Mouse (Mus musculus) liver (tissue): ENCODE measurements around the gene Sit1.
"Not testable (repeated sequence)": the region's sequence is repeated elsewhere in the genome, so short reads cannot be mapped to it uniquely, and the experiment has no call there.

Source experiments
- DNase-seq: peaks from one replicate; pipeline ENCODE4 v3.0.0-alpha.2; 2020; ENCODE audit warnings: mixed read lengths

The Sit1 gene

GRCm38 (mm10) chr4:43499407-43500333 lies 16.1 kb upstream of the Sit1 start, which contains the start of gene Arhgef39:
Gene Arhgef39 (minus strand): TSS chr4:43499695.
- peak; percentile 95 for DNase-seq

DNA sequence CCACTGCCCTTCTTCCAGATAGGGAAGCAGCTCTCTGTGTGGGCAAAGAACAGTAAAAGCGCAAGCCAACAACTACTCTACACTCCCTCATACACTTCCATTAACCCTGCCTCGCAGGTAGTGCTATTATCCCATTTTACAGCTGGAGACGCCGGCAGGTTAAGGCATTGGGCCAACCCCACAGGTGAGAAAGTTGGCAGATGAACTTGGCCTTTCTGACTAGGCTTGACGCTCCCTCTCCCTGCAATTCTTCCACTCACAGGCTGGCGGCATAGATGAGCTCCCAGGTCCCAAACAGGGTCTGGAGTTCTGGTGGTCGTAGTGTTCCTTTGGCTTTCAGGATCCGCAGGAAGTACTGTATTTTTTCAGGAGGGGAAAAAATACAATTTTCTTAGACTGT lies 15.4 kb upstream of the Sit1 start:
- peak; percentile 71 for DNase-seq

DNA sequence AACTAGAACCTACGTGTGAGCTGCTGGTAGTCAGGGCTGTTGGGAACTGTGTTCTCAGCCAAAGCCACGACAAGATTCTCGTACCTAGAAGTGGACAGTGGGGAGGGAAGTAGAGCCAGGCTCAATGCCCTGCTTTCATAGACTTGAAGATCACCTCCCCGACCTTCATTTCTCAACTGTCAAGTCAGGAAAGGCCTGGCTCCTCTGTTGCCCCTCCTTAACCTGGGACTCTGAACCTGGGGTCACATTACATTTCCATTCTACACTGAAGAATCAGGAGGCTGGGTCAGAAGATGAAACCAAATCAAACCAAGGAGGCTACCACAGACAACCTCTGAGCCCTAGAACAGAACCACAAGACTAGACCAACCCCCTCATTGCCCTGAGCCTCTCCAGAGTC lies 14.4 kb upstream of the Sit1 start:
- no peak for DNase-seq

GRCm38 (mm10) chr4:43497405-43497804 lies 13.9 kb upstream of the Sit1 start:
- DNase-seq = no peak

DNA sequence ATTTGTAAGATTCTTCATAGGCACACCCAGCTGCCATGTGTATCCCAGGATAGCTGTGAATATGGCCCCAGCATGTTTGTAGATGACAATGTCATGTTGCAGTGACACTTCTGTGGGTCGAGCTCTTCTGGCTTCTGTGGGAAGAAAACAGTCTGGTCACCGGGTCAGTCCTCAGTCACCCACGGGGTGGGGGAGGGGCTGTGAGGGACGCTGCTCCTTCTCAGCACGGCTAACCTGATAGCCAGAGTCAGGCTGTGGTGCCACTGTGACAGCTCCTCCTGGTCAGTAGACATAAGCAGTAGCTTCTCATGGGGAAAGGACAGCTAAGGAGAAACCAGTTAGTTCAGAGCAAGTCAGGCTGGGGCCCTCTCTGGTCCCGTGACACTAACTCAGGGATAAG lies 13.1 kb upstream of the Sit1 start:
- DNase-seq = no peak

DNA sequence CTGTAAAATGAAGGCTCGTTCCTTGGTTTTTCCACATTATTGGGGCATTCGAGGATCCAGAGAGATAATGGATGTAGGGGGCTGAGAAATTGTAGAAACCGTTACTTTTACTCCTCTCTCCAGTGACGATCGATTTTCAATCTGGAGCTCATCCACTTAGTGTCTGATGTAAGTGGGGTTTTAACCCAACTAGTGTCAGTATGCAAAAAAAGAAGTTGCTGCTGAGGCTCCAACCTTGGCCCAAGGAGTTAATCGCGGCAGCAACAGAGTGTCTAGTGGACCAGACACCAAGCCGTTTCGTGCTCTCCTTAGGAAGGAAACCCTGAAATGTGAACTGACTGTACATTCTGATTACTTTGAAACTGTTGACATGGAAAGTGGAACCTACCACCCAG lies 10.3 kb upstream of the Sit1 start:
- DNase-seq = no peak

GRCm38 (mm10) chr4:43493186-43493845 lies 9.8 kb upstream of the Sit1 start:
- DNase-seq = peak; percentile 98

DNA sequence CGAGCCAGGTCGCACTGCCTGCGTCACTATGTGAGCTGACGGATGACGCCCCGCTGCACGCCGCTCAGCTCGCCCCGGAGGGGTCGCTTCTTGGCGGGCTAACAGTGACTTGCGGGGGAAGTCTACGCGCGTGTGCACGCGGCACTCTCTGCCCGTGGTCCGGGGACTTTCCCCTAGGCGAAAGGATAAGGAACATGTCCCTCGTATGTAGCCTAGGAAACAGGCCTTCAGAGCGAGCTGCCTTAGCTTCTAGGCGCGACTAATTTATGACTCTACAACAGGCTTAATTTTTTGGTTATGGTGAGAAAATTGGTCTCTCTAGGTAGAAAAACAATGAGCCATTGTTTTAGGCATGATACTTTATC lies 9.3 kb upstream of the Sit1 start, which contains the start of gene Ccdc107:
Ccdc107 (plus strand) TSS at position 80 of the 365 bp plus-strand sequence.
- peak; percentile 95 for DNase-seq

GRCm38 (mm10) chr4:43492101-43492820 lies 8.7 kb upstream of the Sit1 start:
- DNase-seq = no peak

GRCm38 (mm10) chr4:43490801-43491200 lies 7.3 kb upstream of the Sit1 start:
- peak; percentile 32 for DNase-seq

DNA sequence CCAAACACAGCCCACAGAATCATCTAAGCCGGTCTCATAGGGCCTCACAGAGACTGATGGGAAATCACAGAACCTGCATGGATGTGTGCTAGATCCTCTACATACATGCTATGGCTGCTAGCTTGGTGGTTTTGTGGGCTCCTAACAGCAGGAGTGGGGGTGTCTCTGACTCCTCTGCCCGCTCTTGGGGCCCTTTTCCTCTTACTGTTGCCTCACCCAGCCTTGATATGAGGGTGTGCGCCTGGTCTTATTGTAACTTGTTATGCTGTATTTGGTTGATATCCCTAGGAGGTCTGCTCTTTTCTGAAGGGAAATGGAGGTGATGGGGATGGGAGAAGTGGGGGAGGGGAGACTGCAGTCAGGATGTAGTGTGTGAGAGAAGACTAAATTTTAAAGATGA lies 6.1 kb upstream of the Sit1 start:
- no peak for DNase-seq

DNA sequence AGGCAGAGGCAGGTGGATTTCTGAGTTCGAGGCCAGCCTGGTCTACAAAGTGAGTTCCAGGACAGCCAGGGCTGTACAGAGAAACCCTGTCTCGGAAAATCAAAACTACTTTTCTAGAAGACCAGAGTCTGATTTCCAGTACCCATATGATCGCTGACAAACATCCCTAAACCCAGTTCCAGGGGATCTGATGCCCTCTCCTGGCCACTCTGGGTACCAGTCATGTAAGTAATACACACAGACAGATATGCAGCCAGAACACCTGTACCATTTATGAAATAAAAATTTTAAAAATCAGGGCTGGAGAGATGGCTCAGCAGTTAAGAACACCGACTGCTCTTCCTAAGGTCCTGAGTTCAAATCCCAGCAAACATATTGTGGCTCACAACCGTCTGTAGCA lies 2.1 kb upstream of the Sit1 start:
- DNase-seq = not testable (repeated sequence)

- no peak for DNase-seq
These were observed 943 bp downstream of the Sit1 start for GRCm38 (mm10) chr4:43482591-43482990.

- DNase-seq = no peak
These were observed 1.6 kb downstream of the Sit1 start for GRCm38 (mm10) chr4:43481894-43482456.

DNA sequence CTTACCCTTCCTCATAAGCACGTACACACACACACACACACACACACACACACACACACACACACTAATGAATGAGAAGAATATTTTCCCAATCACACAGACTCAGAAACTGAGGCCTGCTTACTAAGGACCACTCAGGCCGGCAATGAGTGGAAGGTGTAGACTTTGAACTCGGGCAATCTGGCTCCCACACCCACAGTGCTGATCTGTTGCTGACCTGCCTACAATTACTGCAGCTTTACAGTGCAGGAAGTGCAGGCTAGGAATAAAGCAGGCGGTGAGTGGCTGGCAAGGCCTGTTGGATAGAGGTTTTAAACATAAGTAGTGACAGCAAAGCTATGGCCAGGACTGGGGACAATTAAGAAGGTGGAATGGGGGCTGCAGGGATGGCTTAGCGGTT lies 2.5 kb downstream of the Sit1 start:
- DNase-seq = no peak

DNA sequence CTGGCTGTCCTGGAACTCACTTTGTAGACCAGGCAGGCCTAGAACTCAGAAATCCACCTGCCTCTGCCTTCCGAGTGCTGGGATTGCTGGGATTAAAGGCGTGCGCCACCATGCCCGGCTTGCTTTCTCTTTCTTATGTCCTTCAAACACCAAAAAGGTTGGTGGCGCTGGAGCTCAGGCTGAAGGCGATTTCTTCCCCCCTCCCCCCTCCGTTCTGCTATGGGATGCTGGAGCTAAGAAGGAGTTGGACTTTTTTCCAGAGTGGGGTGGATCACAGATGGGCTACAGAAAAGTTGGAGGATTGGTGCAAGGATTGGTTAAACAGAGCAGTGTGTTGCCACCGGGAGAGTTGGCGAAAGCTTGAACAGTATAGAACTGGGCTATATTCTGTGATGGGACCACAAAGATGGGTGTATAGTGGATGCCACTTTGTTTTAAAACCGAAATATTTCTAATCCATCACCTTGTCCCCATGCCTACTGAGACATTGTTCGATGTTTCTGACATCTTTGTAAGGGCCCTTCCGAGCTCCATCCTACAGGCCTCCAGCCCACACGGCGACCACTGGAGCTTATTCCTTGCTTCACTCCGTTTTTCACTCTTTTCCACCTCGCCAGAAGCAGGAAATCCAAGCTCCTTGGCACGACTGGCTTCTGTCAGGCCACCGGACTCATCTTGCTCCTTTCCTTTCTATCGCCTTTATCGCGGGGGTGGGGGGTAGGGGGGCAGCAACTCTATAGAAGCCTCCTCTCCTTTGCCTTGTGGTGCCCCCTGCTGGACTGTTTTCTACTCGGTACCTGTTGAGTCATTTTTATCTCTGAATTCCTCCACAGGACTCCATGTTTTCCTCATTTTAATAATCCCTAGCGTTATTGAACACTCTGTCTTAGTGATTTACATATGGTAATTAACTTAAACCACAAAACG lies 4.4 kb downstream of the Sit1 start:
- peak; percentile 76 for DNase-seq

- no peak for DNase-seq
These were observed 5.0 kb downstream of the Sit1 start for GRCm38 (mm10) chr4:43478534-43478858.

DNA sequence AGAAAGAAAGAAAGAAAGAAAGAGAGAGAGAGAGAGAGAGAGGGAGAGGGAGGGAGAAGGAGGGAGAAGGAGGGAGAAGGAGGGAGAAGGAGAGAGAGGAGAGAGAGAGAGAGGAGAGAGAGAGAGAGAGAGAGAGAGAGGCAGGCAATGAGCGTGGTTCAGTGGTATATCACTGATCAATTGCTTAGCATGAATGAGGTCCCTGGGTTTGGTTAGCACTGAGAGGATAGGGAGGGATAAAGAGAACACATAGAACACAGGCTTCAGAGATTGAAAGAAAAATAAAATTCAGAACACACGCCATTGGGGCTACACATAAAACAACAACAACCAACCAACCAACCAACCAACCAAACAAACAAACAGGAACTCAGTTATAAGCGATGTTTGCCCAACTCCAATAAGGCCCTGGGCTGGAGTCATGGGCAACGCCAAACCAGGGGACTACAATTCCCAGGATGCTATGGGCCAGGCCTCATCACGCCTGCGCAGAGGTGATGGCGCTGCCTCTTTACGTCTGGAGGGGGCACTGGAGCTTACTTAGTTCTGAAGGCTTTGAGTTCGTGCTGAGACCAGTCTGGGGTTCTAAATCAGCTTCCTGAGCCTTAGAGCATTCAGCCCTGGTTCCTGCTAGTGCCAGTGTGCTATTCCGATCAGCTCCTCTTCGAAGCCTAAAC lies 5.5 kb downstream of the Sit1 start:
- DNase-seq = peak; percentile 88

GRCm38 (mm10) chr4:43476604-43477003 lies 6.9 kb downstream of the Sit1 start:
- no peak for DNase-seq

DNA sequence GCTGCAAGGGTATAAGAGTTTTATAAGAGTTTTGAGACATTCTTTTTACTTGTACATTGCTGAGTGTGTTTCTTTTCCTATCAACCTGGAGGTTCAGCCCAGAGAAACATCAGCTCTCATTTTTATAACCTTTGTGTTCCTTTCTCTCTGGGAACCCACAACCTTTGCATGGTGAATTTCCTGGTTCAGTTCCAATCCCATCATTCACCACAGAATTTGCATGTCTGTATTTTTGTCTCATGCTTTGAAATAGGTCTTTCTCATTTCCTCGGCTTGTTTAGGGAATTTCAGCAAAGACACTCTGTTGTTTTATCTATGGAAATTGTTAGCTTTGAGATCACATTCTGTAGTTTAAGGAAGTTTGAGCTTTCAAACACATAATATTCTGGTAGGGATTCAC lies 9.9 kb downstream of the Sit1 start:
- DNase-seq = no peak

DNA sequence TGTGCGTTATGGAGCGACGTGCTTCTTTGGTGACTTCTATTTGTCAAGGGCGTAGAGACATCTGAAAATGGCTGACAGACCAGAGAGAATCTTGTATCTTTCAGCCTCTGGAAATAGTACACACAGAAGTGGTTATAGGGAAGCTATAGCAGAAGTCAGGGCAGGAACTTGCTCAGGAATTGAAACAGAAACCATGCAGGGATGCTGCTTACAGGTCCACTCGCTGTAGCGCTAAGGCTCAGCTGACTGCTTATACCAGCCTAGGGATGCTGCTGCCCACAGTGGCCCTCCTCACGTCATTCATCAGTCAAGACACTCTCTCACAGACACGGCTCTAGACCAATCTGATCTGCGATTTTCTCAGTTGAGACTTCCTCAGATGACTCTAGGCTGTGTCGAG lies 13.2 kb downstream of the Sit1 start:
- no peak for DNase-seq

DNA sequence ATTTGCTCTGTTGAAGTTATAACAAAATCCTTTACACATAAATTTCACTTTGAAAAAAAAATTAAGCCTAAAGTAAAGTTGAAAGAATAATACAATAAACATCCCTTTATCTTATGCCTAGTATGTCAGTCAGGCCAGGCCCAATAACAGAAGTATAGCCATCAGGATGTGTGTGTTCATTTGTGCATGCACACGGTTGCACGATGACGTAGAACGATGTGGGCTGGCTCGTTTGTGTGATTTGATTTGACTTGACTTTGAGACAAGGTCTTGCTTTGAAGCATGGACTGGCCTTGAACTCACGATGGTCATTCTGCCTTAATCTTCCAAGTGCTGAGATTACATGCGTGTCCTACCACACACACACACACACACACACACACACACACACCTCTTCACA lies 16.7 kb downstream of the Sit1 start:
- no peak for DNase-seq
